Mouse (Mus musculus) kidney, adult 2 months (tissue): Measurements from ENCODE around the gene Lyve1. TPM values are rescaled to one million over a fixed set of nuclear protein-coding genes. Genes with fewer than 3 reads are reported as not detected.
A peak's percentile ranks its signal among the peaks of the same experiment; 100 is the strongest.

Source experiments
- DNase-seq: peaks from one replicate; pipeline ENCODE4 v3.0.0; 2021
- H3K27ac ChIP-seq: fragments of 200-500 bp; 2 replicates; pipeline ENCODE4 v1.5.1; 2012; ENCODE audit warnings: low read depth, low read length, control low read depth, inconsistent platforms; ENCODE audit not compliant: insufficient read depth
- H3K27me3 ChIP-seq: fragments of 200-500 bp; replicated peaks from 2 replicates; pipeline ENCODE4 v1.6.1; 2012; ENCODE audit warnings: mild to moderate bottlenecking, moderate library complexity, low read length, inconsistent platforms; ENCODE audit not compliant: control insufficient read depth, insufficient read depth
- H3K36me3 ChIP-seq: fragments of 200-500 bp; 2 replicates; pipeline ENCODE4 v1.6.1; 2012; ENCODE audit warnings: mild to moderate bottlenecking, moderate library complexity, low read length, inconsistent platforms; ENCODE audit not compliant: control insufficient read depth, insufficient read depth
- H3K4me1 ChIP-seq: fragments of 200-500 bp; 2 replicates; pipeline ENCODE4 v1.6.1; 2011; ENCODE audit warnings: low read length; ENCODE audit not compliant: control insufficient read depth, insufficient read depth
- H3K4me3 ChIP-seq: fragments of 200-500 bp; 2 replicates; pipeline ENCODE4 v1.5.1; 2011; ENCODE audit warnings: mild to moderate bottlenecking, low read depth, low read length, control low read depth; ENCODE audit not compliant: insufficient read depth
- CTCF ChIP-seq: fragments of 200-500 bp; conservative IDR thresholded peaks from 2 replicates; pipeline ENCODE4 v1.5.1; 2011; ENCODE audit warnings: low read depth, mild to moderate bottlenecking, control low read depth, low read length, moderate library complexity, mixed read lengths; ENCODE audit not compliant: insufficient read depth, insufficient read length
- POLR2A ChIP-seq: fragments of 200-500 bp; IDR thresholded peaks from one replicate; pipeline ENCODE4 v1.6.1; 2011; ENCODE audit warnings: low read depth, low read length, control low read depth
- WGBS: fragments of 180-500 bp; shearing (Covaris S2); methylation state at CpG from one replicate; pipeline ENCODE4 v1.1.7; 2018; 5-methylcytosine and 5-hydroxymethylcytosine counted together
- polyA plus RNA-seq: library from polyadenylated mRNA; depleted of rRNA; stranded (reverse); fragments of >200 nt; gene quantifications from 2 replicates; pipeline ENCODE4 v1.2.3, GENCODE M21; 2012

The Lyve1 gene
- polyA plus RNA-seq, 1 experiment, result 6.6 TPM

DNA sequence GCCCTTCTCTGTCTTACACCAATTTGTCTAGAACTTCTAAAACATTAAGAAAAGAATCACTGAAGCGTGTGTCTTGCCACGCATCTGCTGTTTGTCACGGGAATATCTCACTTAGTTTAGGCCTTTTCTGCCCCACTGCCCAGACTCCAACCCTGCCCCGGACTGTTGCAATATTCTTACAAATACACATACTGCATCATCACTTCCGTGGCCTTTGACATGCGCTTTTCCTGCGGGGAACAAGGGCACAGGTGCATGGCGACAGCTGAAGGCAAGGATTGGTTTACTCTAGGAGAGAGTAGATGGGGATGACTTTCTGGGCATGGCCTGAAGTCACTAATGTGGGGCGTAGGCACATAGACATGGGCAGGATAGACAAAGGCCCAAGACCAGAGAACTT is 31.6 kb upstream of the Lyve1 start:
- H3K27ac ChIP-seq, result no peak overlapping the region
- DNase-seq, result no peak
- 79% methylated on average over 9 of the region's 9 CpGs for WGBS

DNA sequence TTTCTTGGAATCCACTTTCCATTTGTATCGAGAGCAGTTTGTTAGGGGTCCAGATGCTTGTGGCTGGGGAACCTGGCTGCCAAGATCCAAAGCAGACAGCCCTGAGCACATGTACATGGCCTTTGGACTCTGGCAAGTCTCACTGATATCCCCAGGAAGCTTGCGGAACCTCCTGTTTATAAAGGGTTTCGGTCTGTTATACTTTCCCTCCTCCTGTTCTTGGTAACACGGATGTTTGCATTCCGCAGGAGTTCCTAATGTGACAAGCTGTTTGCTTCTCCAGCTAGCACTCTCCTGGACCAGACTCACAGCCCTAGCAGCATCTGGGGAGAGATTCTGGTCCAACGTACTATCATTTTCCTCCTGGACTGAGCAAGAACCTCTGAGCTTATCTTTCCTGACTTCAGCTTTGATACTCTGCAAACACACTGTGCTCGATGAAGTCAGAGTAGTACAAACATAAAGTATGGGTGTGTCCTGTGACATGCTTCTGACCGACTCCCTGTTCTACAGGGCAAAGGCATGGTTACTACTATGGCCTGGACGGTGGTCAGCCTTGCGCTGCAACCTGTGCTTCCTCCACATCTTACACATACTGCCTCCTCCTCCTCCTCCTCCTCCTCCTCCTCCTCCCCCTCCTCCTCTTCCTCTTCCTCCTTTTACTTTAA is 31.0 kb upstream of the Lyve1 start:
- Histone ChIP-seq H3K36me3 (no peaks in the 10 kb centered on the region), H3K4me3 (no peak overlapping the region), H3K4me1 (peaks cover 7% of the 10 kb centered on the region; the same call in 1 of the 2 replicates), H3K27me3 (no peaks in the 10 kb centered on the region), H3K27ac (peak overlapping the region; percentile 1; the same call in 1 of the 2 replicates)
- 42% methylated on average over 10 of the region's 10 CpGs for WGBS
- peak; percentile 76 for DNase-seq
- no peak for TF ChIP-seq CTCF
- TF ChIP-seq POLR2A, result no peak

More for the DNA sequence above, 31.6 kb upstream of the Lyve1 start:
- Histone ChIP-seq H3K4me1 (peaks cover 7% of the 10 kb centered on the region; the same call in 1 of the 2 replicates), H3K27me3 (no peaks in the 10 kb centered on the region), H3K36me3 (no peaks in the 10 kb centered on the region), H3K4me3 (no peak overlapping the region)
- TF ChIP-seq CTCF (no peak), POLR2A (no peak)

DNA sequence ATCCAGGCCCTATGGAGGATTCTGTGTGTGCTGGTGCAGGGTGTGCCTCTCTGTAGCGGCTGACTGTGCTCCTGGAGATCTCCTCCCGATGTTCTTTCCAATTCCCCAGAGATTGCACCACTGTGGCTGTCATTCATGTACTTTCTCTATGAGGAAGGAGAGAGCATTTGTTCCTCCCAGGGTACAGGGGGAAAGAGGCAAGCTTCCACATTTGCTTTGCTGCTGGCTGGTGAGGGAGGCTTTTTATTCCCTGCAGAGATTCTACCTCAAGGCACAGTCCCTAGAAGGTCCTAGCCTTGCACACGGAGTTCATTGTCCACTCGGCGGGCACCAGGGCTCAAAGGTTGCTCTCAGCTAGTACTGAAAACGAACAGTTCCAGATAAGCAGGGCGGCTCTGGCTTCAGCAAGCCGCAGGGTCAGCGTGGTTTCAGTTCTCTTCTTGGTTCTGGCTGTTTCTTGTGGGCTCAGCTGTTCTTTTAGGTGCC is 28.5 kb upstream of the Lyve1 start:
- no peak overlapping the region for H3K27ac ChIP-seq

DNA sequence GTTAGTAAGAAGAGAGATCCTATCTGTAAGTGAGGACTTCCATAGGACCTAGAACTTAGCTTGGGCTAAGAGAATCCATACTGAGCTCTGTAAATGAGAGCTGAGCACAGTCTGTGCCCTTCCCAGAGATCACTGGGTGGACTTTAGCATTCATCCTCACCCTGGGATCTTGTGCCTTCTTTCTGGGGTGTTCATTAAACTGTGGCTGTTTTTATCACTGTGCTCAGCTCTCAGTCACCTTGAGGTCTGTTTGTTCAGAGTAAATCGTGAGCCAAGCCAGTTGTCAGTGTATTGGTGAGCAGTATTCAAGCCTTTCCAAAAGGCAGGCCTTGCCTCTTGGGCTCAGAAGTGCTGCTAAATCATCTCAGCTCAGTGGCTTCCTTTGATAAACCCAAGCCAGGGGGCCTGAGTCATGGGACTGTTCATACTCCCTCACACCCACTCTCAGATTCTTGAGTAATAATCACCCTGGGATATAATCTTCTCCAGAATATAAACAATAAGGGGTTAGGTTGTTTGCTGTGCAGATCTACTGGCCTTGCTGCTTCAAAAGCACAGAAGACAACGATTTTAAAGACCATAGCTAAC is 18.8 kb upstream of the Lyve1 start:
- WGBS, result 59% methylated on average over 2 of the region's 2 CpGs
- H3K27me3 ChIP-seq, result no peaks in the 10 kb centered on the region
- H3K36me3 ChIP-seq, result no peaks in the 10 kb centered on the region
- peaks cover 13% of the 10 kb centered on the region; the same call in 1 of the 2 replicates for H3K4me1 ChIP-seq
- DNase-seq, result peak; percentile 76
- peak overlapping the region; percentile 77 for H3K27ac ChIP-seq
- no peak overlapping the region for H3K4me3 ChIP-seq
- TF ChIP-seq POLR2A (no peak), CTCF (no peak)

More for the DNA sequence above, 28.5 kb upstream of the Lyve1 start:
- Histone ChIP-seq H3K4me1 (peaks cover 7% of the 10 kb centered on the region; the same call in 1 of the 2 replicates), H3K4me3 (no peak overlapping the region), H3K27me3 (no peaks in the 10 kb centered on the region), H3K36me3 (no peaks in the 10 kb centered on the region)
- TF ChIP-seq POLR2A (no peak), CTCF (no peak)
- 56% methylated on average over 9 of the region's 9 CpGs for WGBS
- peak; percentile 93 for DNase-seq

DNA sequence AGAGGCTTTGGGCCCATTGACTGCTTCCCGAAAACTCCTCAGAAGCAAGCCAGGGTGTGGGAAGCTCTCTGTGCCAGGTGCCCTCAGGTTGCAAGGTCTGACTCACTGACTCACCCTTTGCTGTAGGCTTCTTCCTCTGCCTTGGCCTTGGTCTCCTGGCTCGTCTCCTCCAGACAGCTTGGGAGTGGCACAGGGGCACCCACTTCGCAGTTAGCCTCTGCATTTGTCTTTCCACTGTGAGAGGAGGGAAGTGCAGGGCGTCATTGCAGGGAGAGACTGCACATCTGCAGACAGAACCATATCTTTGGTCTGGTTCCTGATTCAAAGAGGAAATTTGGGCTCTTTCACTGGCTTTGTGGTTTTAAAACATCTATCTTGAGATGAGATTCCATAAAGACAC is 15.0 kb upstream of the Lyve1 start:
- Histone ChIP-seq H3K4me1 (peaks cover 13% of the 10 kb centered on the region; the same call in 1 of the 2 replicates), H3K36me3 (no peaks in the 10 kb centered on the region), H3K27me3 (no peaks in the 10 kb centered on the region), H3K27ac (no peak overlapping the region), H3K4me3 (no peak overlapping the region)
- 86% methylated on average over 4 of the region's 4 CpGs for WGBS
- DNase-seq, result no peak
- TF ChIP-seq POLR2A (no peak), CTCF (no peak)

DNA sequence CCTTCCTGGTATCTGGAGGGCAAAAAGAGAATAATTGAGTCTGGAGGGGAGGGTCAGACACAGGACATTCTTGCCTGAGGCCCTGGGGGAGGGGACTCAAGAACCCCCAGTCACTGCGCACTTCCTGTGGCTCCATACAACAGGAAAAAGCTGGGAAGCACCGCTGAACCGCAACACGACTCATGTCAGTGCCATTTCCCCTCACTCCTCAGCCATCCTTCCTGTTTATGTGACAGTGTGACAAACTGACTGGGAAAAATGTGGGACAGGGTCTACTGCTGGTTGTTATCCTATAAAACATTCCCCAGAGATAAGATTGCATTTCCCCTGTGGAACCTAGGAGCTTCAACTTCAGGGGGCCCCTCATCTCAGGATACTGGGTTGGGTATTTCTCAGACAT is 13.9 kb upstream of the Lyve1 start:
- Histone ChIP-seq H3K4me3 (no peak overlapping the region), H3K27ac (no peak overlapping the region), H3K36me3 (no peaks in the 10 kb centered on the region), H3K27me3 (no peaks in the 10 kb centered on the region), H3K4me1 (peaks cover 10% of the 10 kb centered on the region; the same call in 1 of the 2 replicates)
- peak; percentile 29 for DNase-seq
- TF ChIP-seq CTCF, result no peak
- TF ChIP-seq POLR2A, result no peak
- 64% methylated on average over 4 of the region's 4 CpGs for WGBS

DNA sequence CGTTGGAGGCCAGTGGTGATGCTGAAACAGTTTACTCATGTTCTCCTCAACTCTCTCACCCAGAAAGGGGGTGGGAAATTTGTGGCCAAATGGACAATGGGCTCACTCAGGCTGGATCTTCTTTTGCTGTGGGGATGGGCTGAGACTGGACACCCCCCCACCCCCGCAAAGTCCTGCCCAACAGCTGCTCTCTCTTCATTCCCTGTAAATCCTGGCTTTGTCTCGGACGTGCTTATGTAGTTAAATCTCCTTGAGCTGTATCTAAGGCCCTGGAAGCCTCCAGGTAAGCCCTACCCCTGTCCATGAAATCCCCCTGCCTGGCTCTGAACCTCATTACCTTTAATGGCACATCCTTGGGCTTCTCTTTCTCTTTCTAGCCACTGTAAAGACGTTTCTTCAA is 5.8 kb upstream of the Lyve1 start:
- no peak for DNase-seq
- H3K4me1 ChIP-seq, result no peaks in the 10 kb centered on the region
- no peak overlapping the region for H3K27ac ChIP-seq
- H3K4me3 ChIP-seq, result no peak overlapping the region
- no peaks in the 10 kb centered on the region for H3K27me3 ChIP-seq
- no peak for TF ChIP-seq CTCF
- no peak for TF ChIP-seq POLR2A
- H3K36me3 ChIP-seq, result no peaks in the 10 kb centered on the region
- WGBS, result 84% methylated on average over 5 of the region's 5 CpGs
